Mouse (Mus musculus): ENCODE measurements around the gene Hnrnpab.

- TF ChIP-seq EP300 (IDR thresholded peaks at IDR 0.05) (no peak), CTCF (IDR thresholded peaks at IDR 0.05) (no peak)
Measured at GRCm38 (mm10) chr11:51633721-51634120, 27.1 kb upstream of the Hnrnpab start.
